Mouse (Mus musculus): ENCODE data around the gene Zfp260. TPM values are rescaled to one million over a fixed set of nuclear protein-coding genes. Genes with fewer than 3 reads are reported as not detected.

Zfp260 gene
- polyA plus RNA-seq, 1 experiment from 2014 or later, result 91.3 TPM

Small RNA genes lying within 50 kb of the gene (microRNA-seq; reads per million reads assigned to microRNA genes)
- gene Gm23368, result not detected

Other genes starting within 250 kb of the Zfp260 start
- gene Zfp940, start 241.1 kb upstream of the Zfp260 start, polyA plus RNA-seq (2014; fragmentation: Nextera tagmentation; extraction: Ambion mirVana), result 1.8 and 2.3 TPM in 2 replicates
- 3.8 and 4.0 TPM in 2 replicates for gene Zfp420, start 234.8 kb upstream of the Zfp260 start, polyA plus RNA-seq (2014; fragmentation: Nextera tagmentation; extraction: Ambion mirVana)
- gene Zfp27, start 188.2 kb upstream of the Zfp260 start, polyA plus RNA-seq (2014; fragmentation: Nextera tagmentation; extraction: Ambion mirVana), result 8.7 and 9.2 TPM in 2 replicates
- gene Zfp383, start 186.6 kb upstream of the Zfp260 start, polyA plus RNA-seq (2014; fragmentation: Nextera tagmentation; extraction: Ambion mirVana), result 4.1 and 4.2 TPM in 2 replicates
- gene Zfp74, start 140.7 kb upstream of the Zfp260 start, polyA plus RNA-seq (2014; fragmentation: Nextera tagmentation; extraction: Ambion mirVana), result 8.0 and 8.6 TPM in 2 replicates
- 23.7 and 27.4 TPM in 2 replicates for gene Zfp568, start 110.8 kb upstream of the Zfp260 start, polyA plus RNA-seq (2014; fragmentation: Nextera tagmentation; extraction: Ambion mirVana)
- 4.0 and 4.8 TPM in 2 replicates for gene Zfp14, start 43.4 kb upstream of the Zfp260 start, polyA plus RNA-seq (2014; fragmentation: Nextera tagmentation; extraction: Ambion mirVana)
- 4.2 and 4.8 TPM in 2 replicates for gene Zfp82, start 21.9 kb upstream of the Zfp260 start, polyA plus RNA-seq (2014; fragmentation: Nextera tagmentation; extraction: Ambion mirVana)
- gene Gm26920, start 4.4 kb upstream of the Zfp260 start, polyA plus RNA-seq (2014; fragmentation: Nextera tagmentation; extraction: Ambion mirVana), result 0.70 TPM in 1 of 2 replicates, not detected in the other
- 5.2 and 6.4 TPM in 2 replicates for gene Zfp566, start 4.2 kb upstream of the Zfp260 start, polyA plus RNA-seq (2014; fragmentation: Nextera tagmentation; extraction: Ambion mirVana)
- gene Zfp382, start 27.2 kb downstream of the Zfp260 start, polyA plus RNA-seq (2014; fragmentation: Nextera tagmentation; extraction: Ambion mirVana), result 6.4 and 8.5 TPM in 2 replicates
- 7.2 and 9.0 TPM in 2 replicates for gene Zfp146, start 75.0 kb downstream of the Zfp260 start, polyA plus RNA-seq (2014; fragmentation: Nextera tagmentation; extraction: Ambion mirVana)
- gene Cox7a1, start 89.4 kb downstream of the Zfp260 start, polyA plus RNA-seq (2014; fragmentation: Nextera tagmentation; extraction: Ambion mirVana), result 544 and 589 TPM in 2 replicates
- 63.0 and 73.7 TPM in 2 replicates for gene Capns1, start 104.0 kb downstream of the Zfp260 start, polyA plus RNA-seq (2014; fragmentation: Nextera tagmentation; extraction: Ambion mirVana)
- 126 and 145 TPM in 2 replicates for gene Polr2i, start 137.2 kb downstream of the Zfp260 start, polyA plus RNA-seq (2014; fragmentation: Nextera tagmentation; extraction: Ambion mirVana)
- 137 and 144 TPM in 2 replicates for gene Tbcb, start 137.5 kb downstream of the Zfp260 start, polyA plus RNA-seq (2014; fragmentation: Nextera tagmentation; extraction: Ambion mirVana)
- gene Ovol3, start 140.9 kb downstream of the Zfp260 start, polyA plus RNA-seq (2014; fragmentation: Nextera tagmentation; extraction: Ambion mirVana), result not detected in 2 replicates
- 0.35 and 0.72 TPM in 2 replicates for gene Thap8, start 185.3 kb downstream of the Zfp260 start, polyA plus RNA-seq (2014; fragmentation: Nextera tagmentation; extraction: Ambion mirVana)
- gene Wdr62, start 185.6 kb downstream of the Zfp260 start, polyA plus RNA-seq (2014; fragmentation: Nextera tagmentation; extraction: Ambion mirVana), result 8.7 and 9.4 TPM in 2 replicates
- 10.1 and 12.8 TPM in 2 replicates for gene Clip3, start 197.0 kb downstream of the Zfp260 start, polyA plus RNA-seq (2014; fragmentation: Nextera tagmentation; extraction: Ambion mirVana)
- 68.9 and 70.6 TPM in 2 replicates for gene Alkbh6, start 213.9 kb downstream of the Zfp260 start, polyA plus RNA-seq (2014; fragmentation: Nextera tagmentation; extraction: Ambion mirVana)
- gene Syne4, start 220.0 kb downstream of the Zfp260 start, polyA plus RNA-seq (2014; fragmentation: Nextera tagmentation; extraction: Ambion mirVana), result 8.1 and 13.0 TPM in 2 replicates
- gene E130208F15Rik, start 227.0 kb downstream of the Zfp260 start, polyA plus RNA-seq (2014; fragmentation: Nextera tagmentation; extraction: Ambion mirVana), result not detected in 2 replicates
- gene Sdhaf1, start 229.1 kb downstream of the Zfp260 start, polyA plus RNA-seq (2014; fragmentation: Nextera tagmentation; extraction: Ambion mirVana), result 17.9 and 18.7 TPM in 2 replicates